Mouse (Mus musculus): Measurements from ENCODE around the gene Gfy. TPM values are rescaled to one million over a fixed set of nuclear protein-coding genes. Genes with fewer than 3 reads are reported as not detected.

The Gfy gene
- polyA plus RNA-seq, 1 experiment = not detected

DNA sequence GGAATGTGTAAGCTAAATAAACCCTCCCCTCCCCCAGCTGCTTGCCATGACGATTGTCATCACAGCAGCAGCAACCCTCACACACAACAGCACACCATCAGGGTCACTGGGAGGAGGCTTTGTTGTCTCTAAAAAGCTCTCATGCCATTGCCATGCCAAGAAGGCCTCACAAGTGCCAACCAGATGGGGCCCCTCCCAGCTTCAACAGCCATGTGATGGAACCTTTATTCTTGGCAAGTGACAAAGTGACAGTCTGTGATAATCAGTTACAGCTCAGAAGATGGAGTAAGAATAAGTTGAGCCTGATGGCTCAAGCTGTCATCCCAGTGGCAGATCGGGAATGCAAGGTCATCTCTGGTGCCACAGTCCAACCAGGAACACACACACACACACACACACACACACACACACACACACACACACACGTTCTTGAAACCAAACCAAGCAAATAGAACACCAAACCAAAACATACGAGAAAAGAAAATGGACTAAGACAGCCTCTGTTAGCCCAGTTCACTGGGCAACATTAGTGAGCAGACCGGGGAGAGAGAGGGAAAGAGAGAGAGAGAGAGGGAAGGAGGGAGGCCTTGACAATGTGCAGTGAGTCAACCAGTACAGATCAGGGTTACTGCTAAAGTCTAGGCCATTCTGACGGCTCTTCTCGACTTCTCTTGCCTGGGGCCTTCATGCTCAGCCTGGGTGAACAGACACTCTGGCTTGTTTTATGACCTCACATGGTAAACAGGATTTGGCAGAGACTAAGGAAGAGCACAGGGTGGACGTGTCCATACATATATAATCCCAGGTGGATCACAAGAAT lies 39.3 kb downstream of the Gfy start:
- Histone ChIP-seq H3K27ac (ENCODE audit: insufficient read depth, low read depth, low read length) (no peak overlapping the region), H3K4me3 (ENCODE audit: insufficient read depth, low read depth, low read length) (no peak overlapping the region), H3K4me1 (ENCODE audit: control insufficient read depth, insufficient read depth, low read length) (peaks cover 4% of the 10 kb centered on the region)
- WGBS = 82% methylated on average over 8 of the region's 8 CpGs
- no peak for TF ChIP-seq POLR2A (IDR thresholded peaks at IDR 0.05; ENCODE audit: insufficient read depth, low read depth, low read length)
- no peak for TF ChIP-seq CTCF (IDR thresholded peaks at IDR 0.05; ENCODE audit: insufficient read depth, low read depth, low read length)

DNA sequence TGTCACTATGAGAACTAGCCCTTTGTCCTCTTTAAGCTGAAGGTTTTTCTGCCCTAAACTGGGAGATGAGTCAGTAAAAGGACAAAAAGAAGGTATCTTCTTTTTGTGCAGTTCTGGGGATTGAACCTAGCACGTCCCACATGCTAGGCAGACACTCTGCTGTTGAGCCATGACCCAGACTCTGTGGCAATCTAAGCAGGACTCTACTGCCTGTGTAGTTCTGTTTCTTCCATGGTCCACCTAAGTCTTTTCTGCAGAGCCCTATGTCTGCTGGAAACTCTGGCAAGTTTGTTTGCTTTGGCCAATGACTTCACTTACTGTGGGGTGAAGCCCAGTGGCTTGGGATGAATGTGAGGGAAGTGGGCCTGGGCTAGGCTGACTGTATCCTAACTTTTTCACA lies 41.0 kb downstream of the Gfy start:
- 90% methylated on average over 1 of the region's 1 CpGs for WGBS
- no peak for TF ChIP-seq POLR2A (IDR thresholded peaks at IDR 0.05; ENCODE audit: insufficient read depth, low read depth, low read length)
- Histone ChIP-seq H3K4me1 (ENCODE audit: control insufficient read depth, insufficient read depth, low read length) (peaks cover 7% of the 10 kb centered on the region), H3K4me3 (ENCODE audit: insufficient read depth, low read depth, low read length) (no peak overlapping the region), H3K27ac (ENCODE audit: insufficient read depth, low read depth, low read length) (no peak overlapping the region)

DNA sequence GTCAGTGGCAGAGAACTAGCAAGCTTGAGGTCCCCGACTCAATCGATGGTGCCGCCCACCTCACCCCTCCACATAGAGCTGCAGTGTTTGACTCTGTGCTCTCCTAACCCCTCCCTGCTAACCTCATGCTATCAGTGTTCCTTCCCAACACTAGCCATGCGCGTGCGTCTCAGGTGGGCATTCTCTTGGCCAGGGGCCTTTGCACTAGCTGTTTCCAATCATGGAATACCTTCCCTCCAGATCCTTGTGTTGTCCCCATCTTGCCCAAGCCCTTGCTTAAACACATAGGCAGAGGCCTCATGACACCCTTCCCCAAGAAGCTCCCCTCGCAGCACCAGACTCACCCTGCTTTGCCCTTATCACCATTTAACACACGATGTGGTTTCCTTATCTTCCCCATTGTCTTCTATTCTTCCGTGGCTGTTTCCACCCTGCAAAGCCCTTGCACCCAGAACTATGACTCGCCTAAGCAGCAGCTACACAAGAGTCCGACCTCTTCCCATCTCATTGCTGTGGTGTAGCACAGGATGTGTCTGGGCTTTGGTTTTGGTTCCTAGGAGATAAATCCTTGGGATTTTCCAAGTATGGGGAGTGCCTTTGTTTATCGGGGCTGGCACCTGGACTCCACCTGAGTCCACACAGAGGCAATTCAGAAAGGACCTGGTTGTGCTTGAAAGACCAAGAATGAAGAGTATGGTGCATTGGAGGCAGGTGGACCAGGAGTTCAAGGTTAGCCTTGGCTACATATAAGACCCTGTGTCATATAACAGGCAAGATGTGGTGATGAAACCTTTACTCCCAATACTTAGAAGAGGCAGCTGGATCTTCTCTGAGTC lies 42.0 kb downstream of the Gfy start:
- TF ChIP-seq POLR2A (IDR thresholded peaks at IDR 0.05; ENCODE audit: insufficient read depth, low read depth, low read length) (no peak), CTCF (IDR thresholded peaks at IDR 0.05; ENCODE audit: insufficient read depth, low read depth, low read length) (no peak)
- Histone ChIP-seq H3K4me1 (ENCODE audit: control insufficient read depth, insufficient read depth, low read length) (peaks cover 7% of the 10 kb centered on the region), H3K4me3 (ENCODE audit: insufficient read depth, low read depth, low read length) (no peak overlapping the region), H3K27ac (ENCODE audit: insufficient read depth, low read depth, low read length) (no peak overlapping the region)
- 90% methylated on average over 12 of the region's 12 CpGs for WGBS

DNA sequence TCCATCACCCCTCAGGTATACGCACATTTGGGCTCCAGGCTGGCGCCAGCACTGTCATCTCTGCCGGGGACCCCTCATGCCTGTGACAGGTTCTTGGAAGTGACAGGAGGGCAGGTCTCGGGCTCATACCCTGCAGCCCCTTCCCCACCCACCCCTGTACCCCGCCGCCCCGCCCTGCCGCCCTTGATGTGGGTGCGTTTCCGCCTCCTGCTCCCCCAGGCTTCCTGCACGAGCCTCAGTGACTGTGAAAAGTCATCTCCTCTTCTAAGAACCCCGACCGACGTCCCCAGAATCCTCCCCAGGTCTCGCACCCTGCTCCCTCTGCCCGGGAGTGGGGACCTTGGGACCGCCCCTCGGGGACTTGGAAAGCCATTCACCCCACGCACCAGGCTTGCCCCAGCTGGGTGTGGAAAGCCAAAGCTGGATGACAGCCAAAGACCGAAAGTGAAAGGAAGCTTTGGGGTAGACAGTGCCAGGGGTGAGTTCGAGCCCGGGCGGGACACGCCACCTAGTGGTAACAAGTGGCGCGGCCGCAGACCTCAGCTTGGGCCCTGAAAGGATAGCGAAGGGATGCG lies 43.3 kb downstream of the Gfy start, which contains the start of the genes Gm45713 and Flt3l:
Gene Gm45713 (minus strand): TSS at position 239 of the 575 bp plus-strand sequence.
Gene Flt3l (minus strand): TSS at position 440 of the 575 bp plus-strand sequence.
- 3% methylated on average over 29 of the region's 29 CpGs for WGBS
- TF ChIP-seq CTCF (IDR thresholded peaks at IDR 0.05; ENCODE audit: insufficient read depth, low read depth, low read length) = peak; percentile 87
- TF ChIP-seq POLR2A (IDR thresholded peaks at IDR 0.05; ENCODE audit: insufficient read depth, low read depth, low read length) = no peak
- no peak within 1 kb of the TSS for H3K27ac ChIP-seq (ENCODE audit: insufficient read depth, low read depth, low read length)

DNA sequence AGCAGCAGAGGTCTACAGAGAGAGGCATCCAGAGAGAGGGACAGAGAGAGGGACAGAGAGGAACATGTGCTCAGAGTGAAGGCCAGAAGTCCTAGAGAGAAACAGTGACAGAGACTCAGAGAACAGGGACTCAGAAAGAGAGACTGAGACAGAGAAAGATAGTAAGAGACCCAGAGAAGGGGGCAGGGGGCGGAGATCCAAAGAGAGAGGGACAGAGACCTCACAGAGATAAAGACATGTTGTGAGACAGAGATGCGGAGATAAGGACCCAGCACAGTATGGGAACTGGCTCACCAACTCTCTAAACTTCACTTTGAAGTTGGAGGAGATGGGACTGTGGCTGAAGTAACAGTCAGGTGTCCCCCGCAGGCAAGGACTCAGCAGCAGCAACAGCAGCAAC lies 44.0 kb downstream of the Gfy start:
- no peak for TF ChIP-seq POLR2A (IDR thresholded peaks at IDR 0.05; ENCODE audit: insufficient read depth, low read depth, low read length)
- no peak for TF ChIP-seq CTCF (IDR thresholded peaks at IDR 0.05; ENCODE audit: insufficient read depth, low read depth, low read length)
- 89% methylated on average over 3 of the region's 3 CpGs for WGBS
- Histone ChIP-seq H3K27ac (ENCODE audit: insufficient read depth, low read depth, low read length) (no peak overlapping the region), H3K4me3 (ENCODE audit: insufficient read depth, low read depth, low read length) (peak overlapping the region; percentile 66), H3K4me1 (ENCODE audit: control insufficient read depth, insufficient read depth, low read length) (peaks cover 7% of the 10 kb centered on the region)

More for the DNA sequence above, 43.3 kb downstream of the Gfy start, which contains the start of the genes Gm45713 and Flt3l:
- H3K4me3 ChIP-seq (ENCODE audit: insufficient read depth, low read depth, low read length) = peak within 1 kb of the TSS; percentile 66
- peaks cover 7% of the 10 kb centered on the region for H3K4me1 ChIP-seq (ENCODE audit: control insufficient read depth, insufficient read depth, low read length)

DNA sequence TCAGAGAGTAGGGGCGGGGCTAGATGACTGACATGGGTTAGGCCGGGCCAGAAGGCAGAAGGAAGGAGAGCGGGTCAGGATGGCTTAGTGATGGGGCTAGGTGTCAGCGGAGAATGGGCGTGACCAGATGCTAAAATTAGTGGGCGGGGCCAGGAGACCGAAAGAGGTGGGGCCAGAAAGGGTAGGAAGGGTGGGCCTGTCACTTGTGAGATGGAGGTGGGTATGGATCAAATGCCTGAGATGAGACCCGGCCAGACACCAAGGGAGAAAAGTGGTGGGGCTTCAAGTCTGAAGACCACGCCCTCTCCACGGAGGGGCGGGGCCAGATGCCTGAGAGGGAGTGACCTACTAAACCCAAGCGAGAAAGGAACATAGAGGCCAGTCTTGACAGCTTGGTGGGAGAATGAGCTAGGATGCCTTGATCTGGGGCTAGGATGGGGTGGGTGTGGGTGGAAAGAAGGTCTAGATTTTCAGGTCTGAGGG lies 44.8 kb downstream of the Gfy start:
- no peak overlapping the region for H3K4me3 ChIP-seq (ENCODE audit: insufficient read depth, low read depth, low read length)
- H3K27ac ChIP-seq (ENCODE audit: insufficient read depth, low read depth, low read length) = no peak overlapping the region
- H3K4me1 ChIP-seq (ENCODE audit: control insufficient read depth, insufficient read depth, low read length) = peaks cover 9% of the 10 kb centered on the region
- no peak for TF ChIP-seq CTCF (IDR thresholded peaks at IDR 0.05; ENCODE audit: insufficient read depth, low read depth, low read length)
- no peak for TF ChIP-seq POLR2A (IDR thresholded peaks at IDR 0.05; ENCODE audit: insufficient read depth, low read depth, low read length)
- WGBS = 21% methylated on average over 12 of the region's 12 CpGs

DNA sequence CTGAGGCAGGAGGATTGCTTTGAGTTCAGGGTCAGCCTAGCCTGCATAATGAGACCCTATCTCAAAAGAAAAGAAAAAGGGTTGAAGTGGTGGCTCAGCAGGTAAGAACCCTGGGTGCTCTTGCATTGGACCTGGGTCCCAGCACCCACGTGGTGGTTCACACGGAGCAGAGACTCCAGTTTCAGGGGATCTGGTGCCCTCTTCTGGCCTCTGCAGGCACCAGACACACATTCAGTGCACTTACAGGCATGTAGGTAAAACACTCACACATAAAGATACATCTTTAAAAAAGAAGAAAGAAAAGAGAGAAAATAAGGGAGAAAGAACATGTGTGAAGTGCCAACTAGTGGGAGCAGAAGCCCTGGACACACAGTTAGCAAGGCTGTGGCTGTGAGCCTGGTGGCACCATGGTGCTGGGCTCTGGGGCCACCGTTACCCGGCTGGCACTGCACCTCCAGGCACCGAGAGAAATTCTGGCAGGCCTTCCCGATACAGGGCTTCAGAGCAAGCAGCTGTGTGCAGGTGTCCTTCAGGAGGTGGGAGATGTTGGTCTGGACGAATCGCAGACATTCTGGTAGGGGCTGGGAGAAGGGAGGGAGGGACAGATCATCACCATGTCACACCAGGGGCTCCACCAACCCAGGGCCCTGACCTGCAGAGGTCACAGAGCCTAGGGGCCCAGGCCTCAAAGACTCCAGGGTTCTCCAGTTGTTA lies 45.8 kb downstream of the Gfy start:
- no peak overlapping the region for H3K27ac ChIP-seq (ENCODE audit: insufficient read depth, low read depth, low read length)
- peaks cover 13% of the 10 kb centered on the region for H3K4me1 ChIP-seq (ENCODE audit: control insufficient read depth, insufficient read depth, low read length)
- H3K4me3 ChIP-seq (ENCODE audit: insufficient read depth, low read depth, low read length) = no peak overlapping the region
- TF ChIP-seq POLR2A (IDR thresholded peaks at IDR 0.05; ENCODE audit: insufficient read depth, low read depth, low read length) (no peak), CTCF (IDR thresholded peaks at IDR 0.05; ENCODE audit: insufficient read depth, low read depth, low read length) (no peak)
- 81% methylated on average over 8 of the region's 8 CpGs for WGBS

DNA sequence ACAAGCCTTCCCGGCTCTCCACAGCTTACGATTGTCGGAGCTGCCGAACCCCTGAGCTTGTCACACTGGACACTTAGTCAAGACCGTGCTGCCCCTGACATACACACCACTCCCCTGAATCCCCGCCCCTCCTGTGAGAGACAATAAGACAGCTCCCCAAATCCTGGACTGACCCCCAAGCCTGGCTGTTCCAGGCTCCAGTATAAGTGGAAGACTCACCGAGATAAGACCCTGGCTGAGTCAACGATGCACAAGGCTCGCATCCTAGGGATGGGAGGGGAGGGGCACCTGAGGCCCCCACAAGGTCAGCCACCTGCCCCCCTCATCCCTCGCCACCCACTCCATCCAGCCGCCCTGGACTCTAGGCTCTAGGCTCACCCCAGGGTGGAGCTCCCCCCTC lies 47.5 kb downstream of the Gfy start:
- no peak for TF ChIP-seq CTCF (IDR thresholded peaks at IDR 0.05; ENCODE audit: insufficient read depth, low read depth, low read length)
- no peak for TF ChIP-seq POLR2A (IDR thresholded peaks at IDR 0.05; ENCODE audit: insufficient read depth, low read depth, low read length)
- whole genome bisulfite sequencing = 81% methylated on average over 11 of the region's 11 CpGs
- peaks cover 19% of the 10 kb centered on the region for H3K4me1 ChIP-seq (ENCODE audit: control insufficient read depth, insufficient read depth, low read length)
- H3K27ac ChIP-seq (ENCODE audit: insufficient read depth, low read depth, low read length) = no peak overlapping the region
- H3K4me3 ChIP-seq (ENCODE audit: insufficient read depth, low read depth, low read length) = no peak overlapping the region
